In genomic region chrX:139543726-139544125, GRCm38 (mm10) we compare ENCODE assay signal across 23 mouse cellular contexts. TPM values are rescaled to one million over a fixed set of nuclear protein-coding genes. Genes with fewer than 3 reads are reported as not detected.
DNase-seq lines count a peak whose midpoint lies in the region; ATAC-seq and TF ChIP-seq lines count a peak whose summit lies in the region.
"Had no signal": no experiment of that assay in that cellular context is flagged by ENCODE, and none has a peak within 500 bp of the region (broad histone marks: within the 10 kb centered on the region; RNA-seq: fewer than 3 reads in every experiment).

No protein-coding gene starts in this region.

- no peak overlapping the region for H3K27ac ChIP-seq in forebrain, embryonic 14.5 days (ENCODE audit: low read depth, low read length)
- no peak overlapping the region for H3K27ac ChIP-seq in forebrain, embryonic 16.5 days (ENCODE audit: low read length)
- H3K27ac ChIP-seq in midbrain, postnatal 0 days (ENCODE audit: low read depth, low read length) = no peak overlapping the region
- no peak overlapping the region for H3K27ac ChIP-seq in midbrain, embryonic 13.5 days
- no peak overlapping the region for H3K27ac ChIP-seq in heart, embryonic 12.5 days (ENCODE audit: poor library complexity, severe bottlenecking)
- H3K27ac ChIP-seq: forebrain, embryonic 15.5 days; hindbrain, embryonic 13.5 days; intestine, embryonic 15.5 days; limb, embryonic 13.5 days; liver, embryonic 15.5 days; midbrain, embryonic 15.5 days had no signal

- no peaks in the 10 kb centered on the region for H3K36me3 ChIP-seq in forebrain, embryonic 14.5 days (ENCODE audit: control insufficient read depth, insufficient read depth, low read length)
- no peaks in the 10 kb centered on the region for H3K36me3 ChIP-seq in forebrain, embryonic 16.5 days (ENCODE audit: control insufficient read depth, insufficient read depth)
- H3K36me3 ChIP-seq in midbrain, postnatal 0 days (ENCODE audit: insufficient read depth, low read length) = no peaks in the 10 kb centered on the region
- H3K36me3 ChIP-seq in midbrain, embryonic 13.5 days = no peaks in the 10 kb centered on the region
- H3K36me3 ChIP-seq in heart, embryonic 12.5 days = no peaks in the 10 kb centered on the region
- H3K36me3 ChIP-seq: forebrain, embryonic 15.5 days; hindbrain, embryonic 13.5 days; intestine, embryonic 15.5 days; limb, embryonic 13.5 days; liver, embryonic 15.5 days; midbrain, embryonic 15.5 days had no signal

- H3K27me3 ChIP-seq in forebrain, embryonic 14.5 days (replicated peaks; ENCODE audit: control insufficient read depth, insufficient read depth, low read length) = no peaks in the 10 kb centered on the region
- H3K27me3 ChIP-seq in forebrain, embryonic 16.5 days (replicated peaks; ENCODE audit: control insufficient read depth, insufficient read depth, low read length) = no peaks in the 10 kb centered on the region
- no peaks in the 10 kb centered on the region for H3K27me3 ChIP-seq in midbrain, postnatal 0 days (ENCODE audit: insufficient read depth, low read length)
- H3K27me3 ChIP-seq in midbrain, embryonic 13.5 days = peaks cover 6% of the 10 kb centered on the region; the same call in 1 of the 2 replicates
- H3K27me3 ChIP-seq in heart, embryonic 12.5 days (replicated peaks) = no peaks in the 10 kb centered on the region
- H3K27me3 ChIP-seq: forebrain, embryonic 15.5 days; hindbrain, embryonic 13.5 days; intestine, embryonic 15.5 days; limb, embryonic 13.5 days; liver, embryonic 15.5 days; megakaryocyte, embryonic 14.5 days had no signal

- H3K9me3 ChIP-seq in forebrain, embryonic 14.5 days (replicated peaks; ENCODE audit: control insufficient read depth, low read length) = no peaks in the 10 kb centered on the region
- no peaks in the 10 kb centered on the region for H3K9me3 ChIP-seq in forebrain, embryonic 16.5 days (ENCODE audit: control insufficient read depth, low read length)
- no peaks in the 10 kb centered on the region for H3K9me3 ChIP-seq in midbrain, postnatal 0 days (ENCODE audit: low read length)
- H3K9me3 ChIP-seq in midbrain, embryonic 13.5 days = no peaks in the 10 kb centered on the region
- H3K9me3 ChIP-seq in heart, embryonic 12.5 days (replicated peaks) = no peaks in the 10 kb centered on the region
- H3K9me3 ChIP-seq: forebrain, embryonic 15.5 days; hindbrain, embryonic 13.5 days; intestine, embryonic 15.5 days; limb, embryonic 13.5 days; liver, embryonic 15.5 days; megakaryocyte, embryonic 14.5 days; midbrain, embryonic 15.5 days had no signal

- DNase-seq in forebrain, embryonic 14.5 days (ENCODE audit: low spot score) = peak; percentile 0
- DNase-seq in midbrain, postnatal 0 days (ENCODE audit: low spot score) = peak; percentile 1
- DNase-seq in brain, embryonic 14.5 days (ENCODE audit: low read depth) = peak; percentile 2
- DNase-seq in cerebellum, postnatal 10 days = no peak
- DNase-seq: adrenal gland, postnatal 14 days; B cell, adult 2 months; cerebellum, adult 2 months; heart, postnatal 10 days; kidney, adult 9 months; kidney, postnatal 4 days; right cerebral cortex, postnatal 4 days had no signal

- no peaks in the 10 kb centered on the region for H3K4me1 ChIP-seq in forebrain, embryonic 14.5 days (ENCODE audit: control insufficient read depth, insufficient read depth, low read length)
- H3K4me1 ChIP-seq in forebrain, embryonic 16.5 days (replicated peaks; ENCODE audit: control insufficient read depth, insufficient read depth, low read length) = no peaks in the 10 kb centered on the region
- H3K4me1 ChIP-seq in midbrain, postnatal 0 days (ENCODE audit: insufficient read depth, low read length) = no peaks in the 10 kb centered on the region
- H3K4me1 ChIP-seq in midbrain, embryonic 13.5 days (replicated peaks) = no peaks in the 10 kb centered on the region
- no peaks in the 10 kb centered on the region for H3K4me1 ChIP-seq in heart, embryonic 12.5 days (replicated peaks)
- H3K4me1 ChIP-seq: forebrain, embryonic 15.5 days; hindbrain, embryonic 13.5 days; intestine, embryonic 15.5 days; limb, embryonic 13.5 days; liver, embryonic 15.5 days; megakaryocyte, embryonic 14.5 days; midbrain, embryonic 15.5 days had no signal

- 86% methylated on average over 7 of the region's 7 CpGs for WGBS in forebrain, embryonic 14.5 days
- 76% methylated on average over 7 of the region's 7 CpGs for WGBS in forebrain, embryonic 16.5 days
- 72% methylated on average over 7 of the region's 7 CpGs for WGBS in midbrain, postnatal 0 days
- WGBS in midbrain, embryonic 13.5 days = 84% methylated on average over 7 of the region's 7 CpGs
- 61% methylated on average over 7 of the region's 7 CpGs for WGBS in heart, embryonic 12.5 days

- ATAC-seq in forebrain, embryonic 14.5 days = no peak
- ATAC-seq in forebrain, embryonic 16.5 days = no peak
- no peak for ATAC-seq in midbrain, postnatal 0 days (ENCODE audit: low FRiP score)
- ATAC-seq in midbrain, embryonic 13.5 days = no peak
- no peak for ATAC-seq in inflammation-experienced regulatory T-cells, adult 6 months
- no peak for ATAC-seq in heart, embryonic 12.5 days (ENCODE audit: insufficient number of reproducible peaks, low FRiP score)
- ATAC-seq: forebrain, embryonic 15.5 days; intestine, embryonic 15.5 days; midbrain, embryonic 15.5 days; Patski had no signal

- no peak for TF ChIP-seq CTCF in midbrain, postnatal 0 days (IDR thresholded peaks at IDR 0.05)
- TF ChIP-seq CTCF in brain, embryonic 14.5 days (IDR thresholded peaks at IDR 0.05; ENCODE audit: borderline replicate concordance, extremely low read depth, insufficient read depth, insufficient read length) = no peak

- H3K4me2 ChIP-seq in forebrain, embryonic 14.5 days (ENCODE audit: low read length) = no peak overlapping the region
- no peak overlapping the region for H3K4me2 ChIP-seq in forebrain, embryonic 16.5 days (ENCODE audit: low read length)
- no peak overlapping the region for H3K4me2 ChIP-seq in midbrain, postnatal 0 days (ENCODE audit: low read depth, low read length, poor library complexity, severe bottlenecking)
- no peak overlapping the region for H3K4me2 ChIP-seq in midbrain, embryonic 13.5 days (replicated peaks)
- H3K4me2 ChIP-seq in heart, embryonic 12.5 days = no peak overlapping the region
- H3K4me2 ChIP-seq: forebrain, embryonic 15.5 days; hindbrain, embryonic 13.5 days; intestine, embryonic 15.5 days; limb, embryonic 13.5 days; liver, embryonic 15.5 days; midbrain, embryonic 15.5 days had no signal

- TF ChIP-seq POLR2A in brain, embryonic 14.5 days (IDR thresholded peaks at IDR 0.05; ENCODE audit: borderline replicate concordance, extremely low read depth, insufficient read depth, insufficient read length, poor library complexity, severe bottlenecking) = no peak

- H3K9ac ChIP-seq in forebrain, embryonic 14.5 days (ENCODE audit: low read length) = no peak overlapping the region
- no peak overlapping the region for H3K9ac ChIP-seq in forebrain, embryonic 16.5 days (replicated peaks; ENCODE audit: low read depth, low read length)
- H3K9ac ChIP-seq in midbrain, postnatal 0 days (replicated peaks; ENCODE audit: low read length, poor library complexity, severe bottlenecking) = no peak overlapping the region
- H3K9ac ChIP-seq in midbrain, embryonic 13.5 days (replicated peaks) = no peak overlapping the region
- no peak overlapping the region for H3K9ac ChIP-seq in heart, embryonic 12.5 days
- H3K9ac ChIP-seq: forebrain, embryonic 15.5 days; hindbrain, embryonic 13.5 days; intestine, embryonic 15.5 days; limb, embryonic 13.5 days; liver, embryonic 15.5 days; midbrain, embryonic 15.5 days had no signal

- H3K4me3 ChIP-seq in forebrain, embryonic 14.5 days (ENCODE audit: low read depth, low read length) = no peak overlapping the region
- no peak overlapping the region for H3K4me3 ChIP-seq in forebrain, embryonic 16.5 days (replicated peaks; ENCODE audit: low read length)
- H3K4me3 ChIP-seq in midbrain, postnatal 0 days (ENCODE audit: low read depth, low read length) = no peak overlapping the region
- no peak overlapping the region for H3K4me3 ChIP-seq in midbrain, embryonic 13.5 days (replicated peaks)
- no peak overlapping the region for H3K4me3 ChIP-seq in heart, embryonic 12.5 days
- H3K4me3 ChIP-seq: forebrain, embryonic 15.5 days; hindbrain, embryonic 13.5 days; intestine, embryonic 15.5 days; limb, embryonic 13.5 days; liver, embryonic 15.5 days; megakaryocyte, embryonic 14.5 days; midbrain, embryonic 15.5 days had no signal

RNA-seq across cellular contexts. Expression of gene Rnf128, which starts 19.4 kb away (rescaled TPM):
- 2.5 and 2.9 TPM in 2 replicates for polyA plus RNA-seq in forebrain, embryonic 14.5 days (2014; fragmentation: Nextera tagmentation; extraction: Ambion mirVana)
- 4.1 TPM in 2 replicates for polyA plus RNA-seq in forebrain, embryonic 16.5 days (2015; fragmentation: Nextera tagmentation; extraction: Ambion mirVana)
- 7.0 and 8.3 TPM in 2 replicates for total RNA-seq in midbrain, postnatal 0 days (2014; rRNA removed)
- polyA plus RNA-seq in midbrain, postnatal 0 days (2015; fragmentation: Nextera tagmentation; extraction: Ambion mirVana) = 8.5 and 10.0 TPM in 2 replicates
- polyA plus RNA-seq in midbrain, embryonic 13.5 days (2015; fragmentation: Nextera tagmentation; extraction: Ambion mirVana) = 1.9 TPM in 2 replicates
- 1.3 and 1.4 TPM in 2 replicates for polyA plus RNA-seq in brain, embryonic 14.5 days (2012; rRNA removed)
- polyA plus RNA-seq in inflammation-experienced regulatory T-cells, adult 6 months (2017; shearing (Covaris generic)) = 1 to 10 TPM; 1.1 to 1.6 (median 1.4) TPM
- 32.3 and 32.7 TPM in 2 replicates for polyA plus RNA-seq in heart, embryonic 12.5 days (2016; fragmentation: Nextera tagmentation; extraction: Ambion mirVana)

Comparison
In these comparisons a context has a peak if more than half of its experiments do, and no peak if none do; other contexts are left out.
1. DNase-seq: peak in forebrain, embryonic 14.5 days (single experiment), midbrain, postnatal 0 days (single experiment) and brain, embryonic 14.5 days (single experiment); none in cerebellum, postnatal 10 days (0 of 2).